Mouse (Mus musculus) brain, embryonic 14.5 days (tissue): ENCODE measurements around the gene Hnf1a. TPM values are rescaled to one million over a fixed set of nuclear protein-coding genes. Genes with fewer than 3 reads are reported as not detected.
A peak's percentile ranks its signal among the peaks of the same experiment; 100 is the strongest.

Experiments used
- DNase-seq: peaks from one replicate; pipeline ENCODE4 v3.0.0-alpha.2; 2011; ENCODE audit warnings: low read depth
- CTCF ChIP-seq: fragments of 200-500 bp; IDR thresholded peaks from 2 replicates; pipeline ENCODE4 v1.5.1; 2012; ENCODE audit warnings: inconsistent platforms, mild to moderate bottlenecking, moderate library complexity, borderline replicate concordance; ENCODE audit not compliant: insufficient read depth, insufficient read length; ENCODE audit errors: extremely low read depth
- POLR2A ChIP-seq: fragments of 200-500 bp; IDR thresholded peaks from 2 replicates; pipeline ENCODE4 v1.6.1; 2012; ENCODE audit warnings: mild to moderate bottlenecking, inconsistent platforms, borderline replicate concordance; ENCODE audit not compliant: poor library complexity, insufficient read depth, insufficient read length, severe bottlenecking; ENCODE audit errors: extremely low read depth
- polyA plus RNA-seq: library from polyadenylated mRNA; depleted of rRNA; stranded (reverse); fragments of >200 nt; gene quantifications from 2 replicates; pipeline ENCODE4 v1.2.3, GENCODE M21; 2012

The Hnf1a gene
- polyA plus RNA-seq, 1 experiment = not detected

GRCm38 (mm10) chr5:115007768-115008167 lies 36.9 kb upstream of the Hnf1a start:
- no peak for DNase-seq
- no peak for TF ChIP-seq CTCF
- TF ChIP-seq POLR2A = no peak

- DNase-seq = no peak
- TF ChIP-seq POLR2A = no peak
- no peak for TF ChIP-seq CTCF
Observed at GRCm38 (mm10) chr5:115003224-115003873, 32.5 kb upstream of the Hnf1a start.

- TF ChIP-seq POLR2A (no peak), CTCF (no peak)
Observed at GRCm38 (mm10) chr5:115002781-115003180, 31.9 kb upstream of the Hnf1a start.

GRCm38 (mm10) chr5:115001464-115001863 lies 30.6 kb upstream of the Hnf1a start:
- TF ChIP-seq CTCF = no peak
- TF ChIP-seq POLR2A = no peak
- DNase-seq = no peak

More at GRCm38 (mm10) chr5:115002781-115003180, 31.9 kb upstream of the Hnf1a start:
- no peak for DNase-seq

GRCm38 (mm10) chr5:115000503-115000902 lies 29.6 kb upstream of the Hnf1a start:
- DNase-seq = no peak
- TF ChIP-seq POLR2A = no peak
- TF ChIP-seq CTCF = no peak

GRCm38 (mm10) chr5:114997327-114997726 lies 26.4 kb upstream of the Hnf1a start:
- TF ChIP-seq POLR2A (no peak), CTCF (no peak)

GRCm38 (mm10) chr5:114996447-114996846 lies 25.6 kb upstream of the Hnf1a start:
- no peak for TF ChIP-seq CTCF
- no peak for TF ChIP-seq POLR2A
- DNase-seq = no peak

More at GRCm38 (mm10) chr5:114997327-114997726, 26.4 kb upstream of the Hnf1a start:
- no peak for DNase-seq

- TF ChIP-seq CTCF = no peak
- no peak for TF ChIP-seq POLR2A
- DNase-seq = no peak
Observed at GRCm38 (mm10) chr5:114985074-114985473, 14.2 kb upstream of the Hnf1a start.

GRCm38 (mm10) chr5:114982001-114982400 lies 11.1 kb upstream of the Hnf1a start:
- no peak for DNase-seq
- TF ChIP-seq POLR2A (no peak), CTCF (no peak)

- DNase-seq = no peak
Observed at GRCm38 (mm10) chr5:114980122-114980748, 9.3 kb upstream of the Hnf1a start.

GRCm38 (mm10) chr5:114979250-114980121 lies 8.6 kb upstream of the Hnf1a start:
- no peak for TF ChIP-seq POLR2A
- peak; percentile 98 for TF ChIP-seq CTCF
- DNase-seq = peak; percentile 84

More at GRCm38 (mm10) chr5:114980122-114980748, 9.3 kb upstream of the Hnf1a start:
- no peak for TF ChIP-seq POLR2A
- TF ChIP-seq CTCF = no peak
